Mouse (Mus musculus): ENCODE results near the gene Hacd2. TPM values are rescaled to one million over a fixed set of nuclear protein-coding genes. Genes with fewer than 3 reads are reported as not detected.

Hacd2 gene
- polyA plus RNA-seq, 1 experiment from 2014 or later, result 34.2 TPM

DNA sequence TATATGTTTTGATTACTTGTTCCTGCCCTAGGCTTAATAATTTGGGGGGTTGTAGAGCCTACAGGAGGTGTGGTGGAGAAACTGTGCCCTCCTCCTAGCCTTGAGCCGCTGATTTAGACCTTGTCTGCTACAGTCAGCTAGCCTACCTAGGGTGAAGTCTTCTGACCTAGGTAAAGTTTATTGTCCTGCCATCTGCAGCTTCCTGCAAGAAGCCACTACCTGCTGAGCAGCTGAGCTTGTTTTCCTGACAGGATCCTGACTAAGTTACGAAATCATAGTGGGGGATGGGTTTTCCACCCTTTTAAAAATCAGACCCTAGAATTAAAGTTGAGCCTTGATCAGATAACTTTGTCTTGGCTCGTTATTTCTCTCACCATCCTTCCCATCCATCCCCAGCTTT lies 5.7 kb upstream of the Hacd2 start:
- H3K9ac ChIP-seq (ENCODE audit: low read depth, low read length), result no peak overlapping the region
- no peak overlapping the region for H3K27ac ChIP-seq (ENCODE audit: low read depth, low read length)
- H3K9me3 ChIP-seq (replicated peaks; ENCODE audit: control insufficient read depth, low read length), result no peaks in the 10 kb centered on the region
- no peak for ATAC-seq (replicated peaks; ENCODE audit: insufficient number of reproducible peaks, low FRiP score, low TSS enrichment)
- 62% methylated on average over 3 of the region's 3 CpGs for WGBS (ENCODE audit: insufficient replicate concordance)
- no peaks in the 10 kb centered on the region for H3K36me3 ChIP-seq (ENCODE audit: control insufficient read depth, insufficient read depth, low read length)
- H3K4me3 ChIP-seq (ENCODE audit: low read depth, low read length), result no peak overlapping the region
- H3K27me3 ChIP-seq (ENCODE audit: control insufficient read depth, insufficient read depth, low read length), result peaks cover 8% of the 10 kb centered on the region; the same call in 1 of the 2 replicates
- no peaks in the 10 kb centered on the region for H3K4me1 ChIP-seq (ENCODE audit: control insufficient read depth, insufficient read depth, low read length)
- no peak overlapping the region for H3K4me2 ChIP-seq

- ATAC-seq (replicated peaks; ENCODE audit: insufficient number of reproducible peaks, low FRiP score, low TSS enrichment), result no peak
- Histone ChIP-seq H3K9ac (ENCODE audit: low read depth, low read length) (no peak overlapping the region), H3K4me3 (ENCODE audit: low read depth, low read length) (no peak overlapping the region), H3K36me3 (ENCODE audit: control insufficient read depth, insufficient read depth, low read length) (no peaks in the 10 kb centered on the region), H3K9me3 (replicated peaks; ENCODE audit: control insufficient read depth, low read length) (no peaks in the 10 kb centered on the region), H3K4me1 (ENCODE audit: control insufficient read depth, insufficient read depth, low read length) (no peaks in the 10 kb centered on the region), H3K27me3 (ENCODE audit: control insufficient read depth, insufficient read depth, low read length) (peaks cover 8% of the 10 kb centered on the region; the same call in 1 of the 2 replicates), H3K27ac (ENCODE audit: low read depth, low read length) (no peak overlapping the region), H3K4me2 (no peak overlapping the region)
- 77% methylated on average over 1 of the region's 1 CpGs for WGBS (ENCODE audit: insufficient replicate concordance)
These were observed 3.7 kb upstream of the Hacd2 start for GRCm38 (mm10) chr16:35018470-35018974.

GRCm38 (mm10) chr16:35021903-35022241 lies 356 bp upstream of the Hacd2 start:
- Histone ChIP-seq H3K36me3 (ENCODE audit: control insufficient read depth, insufficient read depth, low read length) (peaks cover 3% of the 10 kb centered on the region; the same call in 1 of the 2 replicates), H3K27me3 (ENCODE audit: control insufficient read depth, insufficient read depth, low read length) (peaks cover 8% of the 10 kb centered on the region; the same call in 1 of the 2 replicates), H3K4me2 (peak overlapping the region; percentile 74), H3K4me1 (ENCODE audit: control insufficient read depth, insufficient read depth, low read length) (no peaks in the 10 kb centered on the region), H3K9me3 (replicated peaks; ENCODE audit: control insufficient read depth, low read length) (no peaks in the 10 kb centered on the region), H3K27ac (ENCODE audit: low read depth, low read length) (no peak overlapping the region), H3K9ac (ENCODE audit: low read depth, low read length) (no peak overlapping the region), H3K4me3 (ENCODE audit: low read depth, low read length) (peak overlapping the region; percentile 95)
- 52% methylated on average over 5 of the region's 5 CpGs for WGBS (ENCODE audit: insufficient replicate concordance)
- no peak for ATAC-seq (replicated peaks; ENCODE audit: insufficient number of reproducible peaks, low FRiP score, low TSS enrichment)

DNA sequence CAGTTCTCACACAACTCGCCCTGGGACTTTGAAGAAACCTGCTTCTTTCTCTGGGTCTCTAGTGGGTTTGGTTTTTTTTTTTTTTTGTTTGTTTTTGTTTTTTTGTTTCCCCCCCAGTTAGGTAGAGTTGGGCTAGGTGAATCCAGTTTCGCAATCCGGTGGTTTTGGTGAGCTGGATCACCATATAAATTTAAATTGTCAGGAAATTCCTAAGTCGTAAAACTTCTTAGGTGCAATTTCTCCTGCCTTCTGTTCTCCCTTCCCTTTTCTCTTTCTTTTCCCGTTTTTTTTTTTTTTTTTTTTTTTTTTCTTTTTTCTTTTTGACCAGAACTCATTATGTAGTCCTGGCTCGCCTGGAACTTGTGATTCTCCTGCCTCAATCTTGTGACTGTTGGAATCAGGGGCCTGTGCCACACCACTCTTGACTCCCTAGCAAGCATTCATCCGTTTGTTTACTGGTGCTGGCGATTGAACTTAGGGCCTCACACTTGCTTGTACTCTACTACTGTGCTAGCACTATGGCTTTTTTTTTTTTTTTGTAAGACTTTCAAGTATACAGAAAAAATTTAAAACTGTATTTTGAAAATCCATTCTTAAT lies 1.0 kb downstream of the Hacd2 start:
- peaks cover 8% of the 10 kb centered on the region; the same call in 1 of the 2 replicates for H3K27me3 ChIP-seq (ENCODE audit: control insufficient read depth, insufficient read depth, low read length)
- 11% methylated on average over 8 of the region's 8 CpGs for WGBS (ENCODE audit: insufficient replicate concordance)
- H3K27ac ChIP-seq (ENCODE audit: low read depth, low read length), result peak overlapping the region; percentile 82
- no peaks in the 10 kb centered on the region for H3K9me3 ChIP-seq (replicated peaks; ENCODE audit: control insufficient read depth, low read length)
- H3K4me1 ChIP-seq (ENCODE audit: control insufficient read depth, insufficient read depth, low read length), result no peaks in the 10 kb centered on the region
- no peak for ATAC-seq (replicated peaks; ENCODE audit: insufficient number of reproducible peaks, low FRiP score, low TSS enrichment)
- peak overlapping the region; percentile 95 for H3K4me3 ChIP-seq (ENCODE audit: low read depth, low read length)
- H3K4me2 ChIP-seq, result peak overlapping the region; percentile 74
- H3K9ac ChIP-seq (ENCODE audit: low read depth, low read length), result peak overlapping the region; percentile 92
- peaks cover 3% of the 10 kb centered on the region; the same call in 1 of the 2 replicates for H3K36me3 ChIP-seq (ENCODE audit: control insufficient read depth, insufficient read depth, low read length)

DNA sequence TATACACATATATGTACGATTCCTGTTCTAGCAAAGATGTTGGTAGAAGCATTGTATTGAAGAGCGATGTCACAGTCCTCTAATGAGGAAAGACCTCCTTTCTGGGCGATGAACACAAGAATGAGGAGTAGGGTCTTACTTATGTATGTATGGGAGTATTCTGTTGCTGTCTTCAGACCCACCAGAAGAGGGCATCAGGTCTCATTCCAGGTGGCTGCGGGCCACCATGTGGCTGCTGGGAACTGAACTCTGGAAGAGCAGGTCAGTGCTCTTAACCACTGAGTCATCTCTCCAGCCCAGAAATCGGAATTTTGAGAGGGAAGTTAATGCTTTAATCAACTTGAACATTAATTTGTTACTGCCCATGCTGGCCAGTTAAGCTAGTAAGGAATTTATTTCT lies 2.1 kb downstream of the Hacd2 start:
- Histone ChIP-seq H3K27me3 (ENCODE audit: control insufficient read depth, insufficient read depth, low read length) (peaks cover 4% of the 10 kb centered on the region; the same call in 1 of the 2 replicates), H3K4me2 (no peak overlapping the region), H3K36me3 (ENCODE audit: control insufficient read depth, insufficient read depth, low read length) (peaks cover 3% of the 10 kb centered on the region), H3K4me3 (ENCODE audit: low read depth, low read length) (no peak overlapping the region), H3K9ac (ENCODE audit: low read depth, low read length) (no peak overlapping the region), H3K27ac (ENCODE audit: low read depth, low read length) (no peak overlapping the region), H3K9me3 (replicated peaks; ENCODE audit: control insufficient read depth, low read length) (no peaks in the 10 kb centered on the region), H3K4me1 (ENCODE audit: control insufficient read depth, insufficient read depth, low read length) (no peaks in the 10 kb centered on the region)
- ATAC-seq (replicated peaks; ENCODE audit: insufficient number of reproducible peaks, low FRiP score, low TSS enrichment), result no peak
- WGBS (ENCODE audit: insufficient replicate concordance), result 82% methylated on average over 5 of the region's 5 CpGs

GRCm38 (mm10) chr16:35025347-35025746 lies 3.1 kb downstream of the Hacd2 start:
- no peaks in the 10 kb centered on the region for H3K4me1 ChIP-seq (ENCODE audit: control insufficient read depth, insufficient read depth, low read length)
- no peaks in the 10 kb centered on the region for H3K9me3 ChIP-seq (replicated peaks; ENCODE audit: control insufficient read depth, low read length)
- WGBS (ENCODE audit: insufficient replicate concordance), result 95% methylated on average over 4 of the region's 4 CpGs
- no peak overlapping the region for H3K9ac ChIP-seq (ENCODE audit: low read depth, low read length)
- no peak for ATAC-seq (replicated peaks; ENCODE audit: insufficient number of reproducible peaks, low FRiP score, low TSS enrichment)
- no peak overlapping the region for H3K4me2 ChIP-seq
- H3K27ac ChIP-seq (ENCODE audit: low read depth, low read length), result no peak overlapping the region
- peaks cover 3% of the 10 kb centered on the region for H3K36me3 ChIP-seq (ENCODE audit: control insufficient read depth, insufficient read depth, low read length)
- no peaks in the 10 kb centered on the region; the same call in 1 of the 2 replicates for H3K27me3 ChIP-seq (ENCODE audit: control insufficient read depth, insufficient read depth, low read length)
- H3K4me3 ChIP-seq (ENCODE audit: low read depth, low read length), result no peak overlapping the region

GRCm38 (mm10) chr16:35033241-35033640 lies 11.0 kb downstream of the Hacd2 start:
- H3K9ac ChIP-seq (ENCODE audit: low read depth, low read length), result no peak overlapping the region
- H3K9me3 ChIP-seq (replicated peaks; ENCODE audit: control insufficient read depth, low read length), result no peaks in the 10 kb centered on the region
- no peak overlapping the region for H3K4me2 ChIP-seq
- H3K27me3 ChIP-seq (ENCODE audit: control insufficient read depth, insufficient read depth, low read length), result no peaks in the 10 kb centered on the region
- H3K27ac ChIP-seq (ENCODE audit: low read depth, low read length), result no peak overlapping the region
- no peaks in the 10 kb centered on the region; the same call in none of the 2 replicates for H3K36me3 ChIP-seq (ENCODE audit: control insufficient read depth, insufficient read depth, low read length)
- WGBS (ENCODE audit: insufficient replicate concordance), result 86% methylated on average over 3 of the region's 3 CpGs
- H3K4me1 ChIP-seq (ENCODE audit: control insufficient read depth, insufficient read depth, low read length), result no peaks in the 10 kb centered on the region; the same call in 1 of the 2 replicates
- ATAC-seq (replicated peaks; ENCODE audit: insufficient number of reproducible peaks, low FRiP score, low TSS enrichment), result no peak
- H3K4me3 ChIP-seq (ENCODE audit: low read depth, low read length), result no peak overlapping the region

DNA sequence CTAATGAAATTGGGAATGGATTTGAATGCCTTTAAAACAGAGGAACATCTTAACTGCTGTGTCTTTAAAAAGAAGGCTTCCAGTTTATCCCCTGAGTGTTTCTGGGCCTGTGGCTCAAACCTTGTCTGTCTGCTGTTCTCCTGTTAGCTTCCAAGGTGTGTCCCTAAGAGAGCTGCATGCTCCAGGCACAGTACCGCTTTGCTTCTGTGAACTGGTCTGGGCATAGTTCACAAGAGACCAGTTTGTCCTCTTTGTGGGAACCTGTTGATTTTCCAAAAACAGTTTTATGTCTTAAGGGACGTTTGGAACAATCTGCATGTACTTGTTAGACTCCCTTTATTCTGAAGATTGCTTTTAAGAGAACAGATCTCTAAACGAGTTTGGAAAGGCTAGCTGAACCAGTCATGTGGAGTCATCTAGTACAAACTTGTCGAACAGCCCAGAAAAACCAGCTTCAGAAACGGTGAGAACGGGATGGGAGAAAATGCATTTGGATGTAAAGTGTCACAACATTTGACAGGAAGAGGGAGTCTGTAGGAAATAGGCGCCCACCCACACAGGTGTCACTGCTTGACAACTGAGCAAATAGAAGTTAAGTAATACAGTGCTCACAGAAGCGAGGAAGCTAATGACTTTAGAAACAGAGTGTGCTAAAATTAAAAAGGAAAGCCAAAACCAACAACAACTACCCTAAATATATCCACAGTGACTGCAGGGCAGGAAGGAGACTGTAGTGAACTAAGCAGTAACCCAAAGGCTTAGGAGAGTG lies 11.8 kb downstream of the Hacd2 start:
- WGBS (ENCODE audit: insufficient replicate concordance), result 69% methylated on average over 8 of the region's 8 CpGs
- Histone ChIP-seq H3K27ac (ENCODE audit: low read depth, low read length) (no peak overlapping the region), H3K9ac (ENCODE audit: low read depth, low read length) (no peak overlapping the region), H3K4me2 (no peak overlapping the region), H3K27me3 (ENCODE audit: control insufficient read depth, insufficient read depth, low read length) (no peaks in the 10 kb centered on the region), H3K36me3 (ENCODE audit: control insufficient read depth, insufficient read depth, low read length) (no peaks in the 10 kb centered on the region; the same call in none of the 2 replicates), H3K4me1 (ENCODE audit: control insufficient read depth, insufficient read depth, low read length) (no peaks in the 10 kb centered on the region; the same call in 1 of the 2 replicates), H3K9me3 (replicated peaks; ENCODE audit: control insufficient read depth, low read length) (no peaks in the 10 kb centered on the region), H3K4me3 (ENCODE audit: low read depth, low read length) (no peak overlapping the region)
- no peak for ATAC-seq (replicated peaks; ENCODE audit: insufficient number of reproducible peaks, low FRiP score, low TSS enrichment)
